Mouse (Mus musculus) limb, embryonic 13.5 days (tissue): Measurements from ENCODE around the gene Mcur1. TPM values are rescaled to one million over a fixed set of nuclear protein-coding genes. Genes with fewer than 3 reads are reported as not detected.

Experiments
- ATAC-seq: fragments of 200-750 bp; cut with Nextera tagmentation; 2 replicates; pipeline ENCODE4 v1.8.0; 2017; ENCODE audit warnings: low read depth, moderate number of reproducible peaks, moderate TSS enrichment; ENCODE audit not compliant: low FRiP score
- H3K27ac ChIP-seq: fragments of 300-500 bp; sonication (generic); 2 replicates; pipeline ENCODE4 v1.5.1; 2015; ENCODE audit warnings: inconsistent platforms, mild to moderate bottlenecking, moderate library complexity
- H3K27me3 ChIP-seq: fragments of 300-500 bp; sonication (generic); 2 replicates; pipeline ENCODE4 v1.6.1; 2015; ENCODE audit warnings: mild to moderate bottlenecking, inconsistent platforms
- H3K36me3 ChIP-seq: fragments of 300-500 bp; sonication (generic); 2 replicates; pipeline ENCODE4 v1.6.1; 2015; ENCODE audit warnings: inconsistent platforms, mild to moderate bottlenecking, moderate library complexity
- H3K4me1 ChIP-seq: fragments of 300-500 bp; sonication (generic); 2 replicates; pipeline ENCODE4 v1.6.1; 2015; ENCODE audit warnings: inconsistent platforms
- H3K4me2 ChIP-seq: fragments of 300-500 bp; sonication (generic); replicated peaks from 2 replicates; pipeline ENCODE4 v1.6.1; 2015; ENCODE audit warnings: inconsistent platforms, mild to moderate bottlenecking, moderate library complexity
- H3K4me3 ChIP-seq: fragments of 300-500 bp; sonication (generic); 2 replicates; pipeline ENCODE4 v1.5.1; 2015; ENCODE audit warnings: moderate library complexity, mild to moderate bottlenecking, inconsistent platforms
- H3K9ac ChIP-seq: fragments of 300-500 bp; sonication (generic); 2 replicates; pipeline ENCODE4 v1.6.1; 2015; ENCODE audit warnings: mild to moderate bottlenecking, inconsistent platforms
- H3K9me3 ChIP-seq: fragments of 300-500 bp; sonication (generic); 2 replicates; pipeline ENCODE4 v1.6.1; 2016; ENCODE audit warnings: inconsistent platforms
- WGBS: fragments of 180-500 bp; shearing (Covaris S2); methylation state at CpG from one replicate; pipeline ENCODE4 v1.1.7; 2015; 5-methylcytosine and 5-hydroxymethylcytosine counted together
- polyA plus RNA-seq: library from polyadenylated mRNA; unstranded; fragments of >200 nt; fragmentation: Nextera tagmentation; extraction: Ambion mirVana; gene quantifications from 2 replicates; pipeline ENCODE4 v1.2.1, GENCODE M21; 2015

Gene Mcur1
- polyA plus RNA-seq, 1 experiment from 2014 or later: 16.7 TPM

DNA sequence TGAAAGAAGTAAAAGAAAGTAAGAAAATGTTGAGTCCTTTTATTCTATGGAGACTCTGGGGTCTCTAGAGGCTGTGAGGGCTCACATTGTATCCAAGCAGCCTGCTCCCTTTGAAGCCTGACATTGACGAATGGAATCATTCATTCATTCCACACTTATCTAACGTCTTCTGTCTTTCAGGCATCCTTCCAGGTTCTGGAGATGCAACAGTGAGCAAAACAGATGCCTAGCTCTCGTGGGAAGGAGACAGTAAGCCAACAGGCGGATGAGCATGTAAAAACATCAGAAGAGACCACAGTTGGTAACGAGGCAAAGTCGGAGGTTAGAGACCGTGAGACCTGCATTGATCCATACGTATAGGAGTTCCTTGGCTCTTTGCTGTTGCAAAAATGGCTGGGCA lies 42.6 kb downstream of the Mcur1 start:
- H3K36me3 ChIP-seq: no peaks in the 10 kb centered on the region
- no peak overlapping the region for H3K9ac ChIP-seq
- H3K4me3 ChIP-seq: no peak overlapping the region
- no peak overlapping the region for H3K4me2 ChIP-seq
- 66% methylated on average over 8 of the region's 8 CpGs for WGBS
- no peak overlapping the region for H3K27ac ChIP-seq
- no peaks in the 10 kb centered on the region for H3K4me1 ChIP-seq
- ATAC-seq: no peak
- no peaks in the 10 kb centered on the region for H3K27me3 ChIP-seq
- peaks cover 5% of the 10 kb centered on the region; the same call in 1 of the 2 replicates for H3K9me3 ChIP-seq

DNA sequence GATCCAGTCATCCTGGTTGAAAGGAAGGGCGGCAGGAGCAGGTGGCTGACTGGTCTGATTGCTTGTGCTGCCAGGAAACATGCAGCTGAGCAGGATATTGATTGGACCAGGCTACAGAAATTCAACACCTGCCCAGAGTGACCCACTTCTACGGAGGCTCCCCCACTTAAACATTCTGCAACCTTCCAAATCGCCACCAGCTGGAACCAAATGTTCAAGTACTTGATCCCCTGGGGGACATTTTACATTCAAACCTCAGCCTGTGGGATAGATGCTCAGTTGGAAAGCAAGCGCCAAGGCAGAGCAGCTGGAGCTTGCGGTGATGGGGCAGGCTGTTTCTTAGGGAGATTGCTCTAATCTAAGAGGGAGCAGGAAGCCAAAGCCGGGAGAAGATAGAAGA lies 43.1 kb downstream of the Mcur1 start:
- no peaks in the 10 kb centered on the region for H3K4me1 ChIP-seq
- WGBS: 46% methylated on average over 6 of the region's 6 CpGs
- no peak overlapping the region for H3K4me2 ChIP-seq
- peaks cover 5% of the 10 kb centered on the region; the same call in 1 of the 2 replicates for H3K9me3 ChIP-seq
- no peak overlapping the region for H3K9ac ChIP-seq
- ATAC-seq: no peak
- H3K27me3 ChIP-seq: no peaks in the 10 kb centered on the region
- H3K4me3 ChIP-seq: no peak overlapping the region
- no peak overlapping the region for H3K27ac ChIP-seq
- H3K36me3 ChIP-seq: no peaks in the 10 kb centered on the region

DNA sequence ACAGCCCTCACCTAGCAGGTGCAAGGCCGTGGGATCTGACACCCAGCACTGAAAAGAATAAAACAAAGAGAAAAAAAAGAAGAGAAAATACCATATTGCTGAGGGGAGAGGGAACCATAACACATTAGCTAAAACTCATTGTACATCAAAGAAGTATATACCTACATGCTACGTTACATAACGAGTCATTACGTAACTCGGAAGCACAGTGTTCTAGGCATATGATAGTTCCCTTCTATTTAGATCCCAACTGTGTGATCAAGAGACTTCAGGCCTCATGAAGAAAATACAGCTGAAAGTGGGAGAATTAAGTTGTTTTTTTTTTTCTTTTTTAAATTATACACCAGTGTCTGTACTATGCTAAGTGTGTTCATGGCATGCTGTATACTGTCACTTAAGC lies 43.9 kb downstream of the Mcur1 start:
- H3K9ac ChIP-seq: no peak overlapping the region
- peaks cover 5% of the 10 kb centered on the region; the same call in 1 of the 2 replicates for H3K9me3 ChIP-seq
- H3K27ac ChIP-seq: no peak overlapping the region
- no peak overlapping the region for H3K4me2 ChIP-seq
- no peaks in the 10 kb centered on the region for H3K36me3 ChIP-seq
- no peak for ATAC-seq
- H3K4me1 ChIP-seq: no peaks in the 10 kb centered on the region
- 92% methylated on average over 5 of the region's 5 CpGs for WGBS
- no peak overlapping the region for H3K4me3 ChIP-seq
- H3K27me3 ChIP-seq: no peaks in the 10 kb centered on the region

GRCm38 (mm10) chr13:43514950-43515358 lies 45.0 kb downstream of the Mcur1 start:
- Histone ChIP-seq H3K27ac (no peak overlapping the region), H3K36me3 (no peaks in the 10 kb centered on the region), H3K9me3 (peaks cover 5% of the 10 kb centered on the region; the same call in 1 of the 2 replicates), H3K9ac (no peak overlapping the region), H3K4me1 (no peaks in the 10 kb centered on the region), H3K4me2 (no peak overlapping the region), H3K4me3 (no peak overlapping the region), H3K27me3 (no peaks in the 10 kb centered on the region)
- ATAC-seq: no peak
- 77% methylated on average over 8 of the region's 8 CpGs for WGBS

DNA sequence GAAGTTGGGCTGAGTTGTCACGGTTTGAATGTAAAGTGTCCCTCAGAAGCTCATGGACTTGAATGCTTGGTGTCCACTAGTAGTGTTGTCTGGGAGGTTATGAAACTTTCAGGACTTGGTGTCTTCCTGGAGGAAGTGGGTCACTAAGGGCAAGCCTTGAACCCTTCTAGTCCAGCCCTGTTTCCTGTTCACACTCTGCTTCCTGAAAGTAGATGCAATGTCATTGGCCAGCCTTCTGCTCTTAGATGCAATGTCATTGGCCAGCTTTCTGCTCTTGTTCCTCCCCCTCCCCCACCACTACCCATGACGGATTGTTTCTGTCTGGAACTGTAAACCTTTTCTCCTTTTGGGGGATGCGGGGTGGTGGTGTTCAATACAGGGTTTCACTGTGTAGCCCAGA lies 47.3 kb downstream of the Mcur1 start:
- H3K9ac ChIP-seq: no peak overlapping the region
- H3K4me2 ChIP-seq: no peak overlapping the region
- no peaks in the 10 kb centered on the region for H3K36me3 ChIP-seq
- no peak overlapping the region for H3K27ac ChIP-seq
- H3K27me3 ChIP-seq: no peaks in the 10 kb centered on the region
- H3K4me3 ChIP-seq: no peak overlapping the region
- ATAC-seq: no peak
- peaks cover 5% of the 10 kb centered on the region; the same call in 1 of the 2 replicates for H3K9me3 ChIP-seq
- H3K4me1 ChIP-seq: no peaks in the 10 kb centered on the region
- 81% methylated on average over 3 of the region's 3 CpGs for WGBS

DNA sequence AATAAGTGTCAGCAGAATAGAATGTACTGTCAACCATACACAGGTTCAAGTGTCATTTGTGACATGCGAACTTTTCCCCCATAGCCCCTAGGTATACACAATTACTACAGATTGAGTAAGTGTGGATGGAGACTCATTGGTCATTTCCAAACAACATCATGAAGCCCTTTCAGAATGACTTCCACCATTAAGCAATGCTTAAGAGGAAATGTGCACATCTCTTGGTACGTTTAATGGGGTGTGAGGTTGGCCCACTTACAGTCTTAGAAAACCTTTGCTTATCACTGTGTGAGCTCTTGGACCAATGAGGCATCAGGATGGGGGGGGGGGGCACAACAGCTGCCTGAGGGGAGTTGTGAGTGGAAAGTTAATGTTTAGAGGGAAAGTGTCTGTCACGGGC lies 54.2 kb downstream of the Mcur1 start:
- no peaks in the 10 kb centered on the region for H3K36me3 ChIP-seq
- H3K27ac ChIP-seq: no peak overlapping the region
- H3K4me2 ChIP-seq: no peak overlapping the region
- 84% methylated on average over 3 of the region's 3 CpGs for WGBS
- no peaks in the 10 kb centered on the region for H3K27me3 ChIP-seq
- H3K9me3 ChIP-seq: no peaks in the 10 kb centered on the region
- no peak overlapping the region for H3K4me3 ChIP-seq
- no peak overlapping the region for H3K9ac ChIP-seq
- ATAC-seq: no peak
- peaks cover 15% of the 10 kb centered on the region for H3K4me1 ChIP-seq

- Histone ChIP-seq H3K4me1 (peaks cover 15% of the 10 kb centered on the region), H3K9me3 (no peaks in the 10 kb centered on the region), H3K4me3 (peak overlapping the region; percentile 36), H3K36me3 (no peaks in the 10 kb centered on the region), H3K27me3 (no peaks in the 10 kb centered on the region), H3K9ac (peak overlapping the region; percentile 62), H3K27ac (0 out of 2 replicates have a peak overlapping the region, but pooled peaks have one; percentile 22), H3K4me2 (peak overlapping the region; percentile 65)
- peak; percentile 76; the same call in 1 of the 2 replicates for ATAC-seq
- WGBS: 2% methylated on average over 19 of the region's 19 CpGs
Measured at GRCm38 (mm10) chr13:43503395-43503850, 56.6 kb downstream of the Mcur1 start.

- ATAC-seq: no peak
- Histone ChIP-seq H3K36me3 (no peaks in the 10 kb centered on the region), H3K4me1 (peaks cover 19% of the 10 kb centered on the region), H3K27me3 (no peaks in the 10 kb centered on the region), H3K4me2 (no peak overlapping the region), H3K4me3 (no peak overlapping the region), H3K27ac (no peak overlapping the region), H3K9ac (no peak overlapping the region), H3K9me3 (no peaks in the 10 kb centered on the region)
- WGBS: 71% methylated on average over 5 of the region's 5 CpGs
Measured at GRCm38 (mm10) chr13:43501601-43502000, 58.4 kb downstream of the Mcur1 start.

GRCm38 (mm10) chr13:43500483-43500850 lies 59.5 kb downstream of the Mcur1 start:
- Histone ChIP-seq H3K27ac (no peak overlapping the region), H3K4me3 (no peak overlapping the region), H3K9me3 (no peaks in the 10 kb centered on the region), H3K9ac (no peak overlapping the region), H3K4me1 (peaks cover 22% of the 10 kb centered on the region), H3K27me3 (no peaks in the 10 kb centered on the region), H3K4me2 (no peak overlapping the region), H3K36me3 (no peaks in the 10 kb centered on the region)
- 92% methylated on average over 4 of the region's 4 CpGs for WGBS
- ATAC-seq: no peak

- no peaks in the 10 kb centered on the region for H3K36me3 ChIP-seq
- 78% methylated on average over 7 of the region's 7 CpGs for WGBS
Measured at GRCm38 (mm10) chr13:43499731-43500482, 60.1 kb downstream of the Mcur1 start.

DNA sequence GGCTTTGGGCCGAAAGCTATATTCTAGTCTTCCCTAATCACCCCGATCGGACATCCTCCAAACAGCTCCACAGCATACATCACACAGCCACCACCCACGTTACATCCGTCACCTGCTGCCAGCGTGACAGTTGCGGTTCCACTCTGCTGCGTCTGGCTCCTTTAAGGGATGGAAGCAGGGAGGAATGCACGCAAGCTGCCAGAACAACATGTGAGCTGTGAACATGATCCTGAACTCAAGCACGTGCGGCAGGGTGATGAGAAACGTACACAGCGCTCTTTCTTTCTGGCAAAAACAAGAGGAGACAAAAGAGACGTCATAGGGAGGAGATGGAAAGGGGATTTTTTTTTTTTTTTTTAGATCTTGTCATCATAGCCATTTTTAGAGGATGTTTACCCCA lies 61.1 kb downstream of the Mcur1 start:
- no peak for ATAC-seq
- Histone ChIP-seq H3K4me1 (peaks cover 17% of the 10 kb centered on the region), H3K27ac (no peak overlapping the region), H3K4me3 (no peak overlapping the region), H3K27me3 (no peaks in the 10 kb centered on the region), H3K4me2 (no peak overlapping the region), H3K9ac (no peak overlapping the region), H3K36me3 (no peaks in the 10 kb centered on the region), H3K9me3 (no peaks in the 10 kb centered on the region)
- WGBS: 58% methylated on average over 14 of the region's 14 CpGs

More at GRCm38 (mm10) chr13:43499731-43500482, 60.1 kb downstream of the Mcur1 start:
- Histone ChIP-seq H3K9ac (no peak overlapping the region), H3K4me2 (no peak overlapping the region), H3K4me3 (no peak overlapping the region), H3K4me1 (peaks cover 22% of the 10 kb centered on the region), H3K27me3 (no peaks in the 10 kb centered on the region), H3K27ac (no peak overlapping the region), H3K9me3 (no peaks in the 10 kb centered on the region)
- no peak for ATAC-seq

DNA sequence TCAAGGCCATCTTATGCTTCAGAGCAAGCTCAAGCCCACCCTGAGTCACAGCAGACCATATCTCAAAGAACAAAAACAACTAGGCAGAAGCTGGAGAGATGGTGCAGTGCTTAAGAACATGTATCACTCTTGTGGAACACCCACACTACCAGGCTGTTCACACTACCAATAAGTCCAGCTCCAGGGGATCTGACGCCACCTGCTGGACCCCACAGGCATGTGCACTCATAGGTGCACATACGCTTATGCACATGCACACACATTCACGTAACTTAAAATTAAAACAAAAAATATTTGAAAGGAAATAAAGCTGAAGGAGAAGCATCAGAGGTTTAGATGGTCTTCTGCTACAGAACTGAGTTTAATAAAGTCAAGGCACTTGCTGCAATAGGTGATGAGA lies 62.2 kb downstream of the Mcur1 start:
- no peaks in the 10 kb centered on the region for H3K9me3 ChIP-seq
- no peaks in the 10 kb centered on the region for H3K36me3 ChIP-seq
- H3K27ac ChIP-seq: no peak overlapping the region
- no peak overlapping the region for H3K4me2 ChIP-seq
- 95% methylated on average over 3 of the region's 3 CpGs for WGBS
- no peak overlapping the region for H3K4me3 ChIP-seq
- no peak overlapping the region for H3K9ac ChIP-seq
- H3K4me1 ChIP-seq: peaks cover 7% of the 10 kb centered on the region; the same call in 1 of the 2 replicates
- no peaks in the 10 kb centered on the region for H3K27me3 ChIP-seq
- ATAC-seq: no peak

DNA sequence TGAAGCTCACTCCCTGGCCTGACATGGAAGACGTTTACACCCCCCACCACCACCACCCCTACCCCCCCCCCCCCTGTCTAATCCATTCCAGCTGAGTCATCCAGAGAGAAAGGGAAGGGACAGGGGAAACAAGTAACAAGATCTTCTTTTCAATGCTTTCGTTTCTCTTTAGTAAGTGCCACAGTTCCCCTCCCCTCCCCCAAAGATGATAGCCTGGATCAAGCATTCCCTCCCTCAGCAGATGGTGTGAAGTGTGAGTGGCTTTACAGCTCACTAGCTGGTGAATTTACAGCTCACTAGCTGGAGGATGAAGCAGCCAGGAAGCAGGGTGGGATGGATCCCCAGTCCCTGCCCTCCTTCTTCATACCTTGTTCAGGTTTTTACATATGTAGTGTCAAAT lies 63.3 kb downstream of the Mcur1 start:
- Histone ChIP-seq H3K36me3 (no peaks in the 10 kb centered on the region), H3K27ac (no peak overlapping the region), H3K4me3 (no peak overlapping the region), H3K4me2 (no peak overlapping the region), H3K27me3 (no peaks in the 10 kb centered on the region), H3K4me1 (peaks cover 7% of the 10 kb centered on the region; the same call in 1 of the 2 replicates), H3K9ac (no peak overlapping the region), H3K9me3 (no peaks in the 10 kb centered on the region)
- no peak for ATAC-seq
- 2% methylated on average over 2 of the region's 2 CpGs for WGBS
